12 mouse cellular contexts compared by ENCODE assay signal in genomic region chr15:12274053-12274769, GRCm38 (mm10). TPM values are rescaled to one million over a fixed set of nuclear protein-coding genes. Genes with fewer than 3 reads are reported as not detected.
DNase-seq lines count a peak whose midpoint lies in the region; ATAC-seq and TF ChIP-seq lines count a peak whose summit lies in the region.
"Had no signal": no experiment of that assay in that cellular context is flagged by ENCODE, and none has a peak within 500 bp of the region (broad histone marks: within the 10 kb centered on the region; RNA-seq: fewer than 3 reads in every experiment).

No protein-coding gene starts in this region.

- peak; percentile 29 for DNase-seq in 416B (ENCODE audit: low read depth)
- DNase-seq in forebrain, embryonic 14.5 days (ENCODE audit: low spot score), result peak; percentile 21
- DNase-seq in spleen, postnatal 36 days (ENCODE audit: low spot score in 2 of 2), result no peak
- DNase-seq: adrenal gland, postnatal 36 days; cerebellum, adult 2 months; lung, adult 2 months; thymus, postnatal 36 days had no signal

- no peak for ATAC-seq in intestine, postnatal 0 days
- ATAC-seq in intestine, embryonic 15.5 days, result no peak
- peak; percentile 51 for ATAC-seq in forebrain, embryonic 14.5 days
- ATAC-seq in erythroblast, adult 5-6 weeks (replicated peaks; ENCODE audit: low FRiP score, poor library complexity, severe bottlenecking), result no peak

- no peaks in the 10 kb centered on the region for H3K9me3 ChIP-seq in intestine, postnatal 0 days (ENCODE audit: control insufficient read depth)
- no peaks in the 10 kb centered on the region for H3K9me3 ChIP-seq in intestine, embryonic 15.5 days
- no peaks in the 10 kb centered on the region for H3K9me3 ChIP-seq in E14TG2a.4 (ENCODE audit: low read length)
- no peaks in the 10 kb centered on the region for H3K9me3 ChIP-seq in forebrain, embryonic 14.5 days (replicated peaks; ENCODE audit: control insufficient read depth, low read length)

- H3K27ac ChIP-seq in intestine, postnatal 0 days (ENCODE audit: low read depth, low read length), result no peak overlapping the region
- H3K27ac ChIP-seq in intestine, embryonic 15.5 days, result no peak overlapping the region
- H3K27ac ChIP-seq in forebrain, embryonic 14.5 days (ENCODE audit: low read depth, low read length), result no peak overlapping the region
- H3K27ac ChIP-seq: embryonic facial prominence, embryonic 13.5 days had no signal

- H3K4me2 ChIP-seq in intestine, postnatal 0 days (replicated peaks; ENCODE audit: low read depth), result no peak overlapping the region
- H3K4me2 ChIP-seq in intestine, embryonic 15.5 days (replicated peaks), result no peak overlapping the region
- no peak overlapping the region for H3K4me2 ChIP-seq in forebrain, embryonic 14.5 days (ENCODE audit: low read length)
- H3K4me2 ChIP-seq: embryonic facial prominence, embryonic 13.5 days had no signal

- no peaks in the 10 kb centered on the region for H3K4me1 ChIP-seq in intestine, postnatal 0 days (replicated peaks; ENCODE audit: control insufficient read depth, insufficient read depth, low read length)
- no peaks in the 10 kb centered on the region for H3K4me1 ChIP-seq in intestine, embryonic 15.5 days (replicated peaks)
- peaks cover 68% of the 10 kb centered on the region for H3K4me1 ChIP-seq in E14TG2a.4 (replicated peaks; ENCODE audit: low read depth, low read length)
- H3K4me1 ChIP-seq in forebrain, embryonic 14.5 days (ENCODE audit: control insufficient read depth, insufficient read depth, low read length), result no peaks in the 10 kb centered on the region
- H3K4me1 ChIP-seq: embryonic facial prominence, embryonic 13.5 days had no signal

- H3K4me3 ChIP-seq in intestine, postnatal 0 days (ENCODE audit: low read depth, low read length), result no peak overlapping the region
- no peak overlapping the region for H3K4me3 ChIP-seq in intestine, embryonic 15.5 days (replicated peaks)
- peak overlapping the region; percentile 11; the same call in 1 of the 2 replicates for H3K4me3 ChIP-seq in E14TG2a.4 (replicated peaks; ENCODE audit: low read length)
- H3K4me3 ChIP-seq in forebrain, embryonic 14.5 days (ENCODE audit: low read depth, low read length), result no peak overlapping the region
- H3K4me3 ChIP-seq: embryonic facial prominence, embryonic 13.5 days had no signal

- peaks cover 16% of the 10 kb centered on the region for H3K36me3 ChIP-seq in intestine, postnatal 0 days (ENCODE audit: control insufficient read depth, insufficient read depth)
- H3K36me3 ChIP-seq in intestine, embryonic 15.5 days, result peaks cover 8% of the 10 kb centered on the region; the same call in 1 of the 2 replicates
- H3K36me3 ChIP-seq in E14TG2a.4 (ENCODE audit: insufficient read depth, low read length), result peaks cover 24% of the 10 kb centered on the region
- H3K36me3 ChIP-seq in forebrain, embryonic 14.5 days (ENCODE audit: control insufficient read depth, insufficient read depth, low read length), result peaks cover 19% of the 10 kb centered on the region

- TF ChIP-seq CTCF in intestine, postnatal 0 days (IDR thresholded peaks at IDR 0.05; ENCODE audit: low read depth), result peak; percentile 41; the same call in 1 of the 2 replicates
- TF ChIP-seq CTCF in E14TG2a.4 (conservative IDR thresholded peaks at IDR 0.05; ENCODE audit: low read length), result 0 out of 2 replicates have a peak, but pooled peaks have one; percentile 6

- WGBS in intestine, postnatal 0 days, result 47% methylated on average over 4 of the region's 4 CpGs
- 63% methylated on average over 4 of the region's 4 CpGs for WGBS in intestine, embryonic 15.5 days
- 67% methylated on average over 4 of the region's 4 CpGs for WGBS in forebrain, embryonic 14.5 days

- H3K9ac ChIP-seq in intestine, postnatal 0 days (ENCODE audit: low read depth, low read length), result no peak overlapping the region
- H3K9ac ChIP-seq in intestine, embryonic 15.5 days, result no peak overlapping the region
- H3K9ac ChIP-seq in forebrain, embryonic 14.5 days (ENCODE audit: low read length), result no peak overlapping the region
- H3K9ac ChIP-seq: embryonic facial prominence, embryonic 13.5 days had no signal

- H3K27me3 ChIP-seq in intestine, postnatal 0 days (replicated peaks; ENCODE audit: control insufficient read depth, insufficient read depth, low read length), result no peaks in the 10 kb centered on the region
- H3K27me3 ChIP-seq in intestine, embryonic 15.5 days (replicated peaks), result no peaks in the 10 kb centered on the region
- no peaks in the 10 kb centered on the region for H3K27me3 ChIP-seq in E14TG2a.4 (ENCODE audit: insufficient read depth, low read length)
- no peaks in the 10 kb centered on the region for H3K27me3 ChIP-seq in forebrain, embryonic 14.5 days (replicated peaks; ENCODE audit: control insufficient read depth, insufficient read depth, low read length)
- H3K27me3 ChIP-seq: embryonic facial prominence, embryonic 13.5 days had no signal

RNA-seq across cellular contexts. Expression of gene Golph3, which starts 47.0 kb away (rescaled TPM):
- 67.9 and 70.0 TPM in 2 replicates for polyA plus RNA-seq in intestine, postnatal 0 days (2015; fragmentation: Nextera tagmentation; extraction: Ambion mirVana)
- polyA plus RNA-seq in intestine, embryonic 15.5 days (2015; fragmentation: Nextera tagmentation; extraction: Ambion mirVana), result 79.5 and 85.1 TPM in 2 replicates
- 83.0 and 88.5 TPM in 2 replicates for polyA plus RNA-seq in forebrain, embryonic 14.5 days (2014; fragmentation: Nextera tagmentation; extraction: Ambion mirVana)
- total RNA-seq in erythroblast, adult 5-6 weeks (2015; ENCODE audit: low replicate concordance), result 68.6 and 68.8 TPM in 2 replicates
- total RNA-seq in erythroblast, adult 5-6 weeks (2017; ENCODE audit: low replicate concordance), result 58.3 and 77.7 TPM in 2 replicates

RNA-seq across cellular contexts. Expression of gene 1810049J17Rik, which starts 47.5 kb away (rescaled TPM):
- 6.5 and 6.9 TPM in 2 replicates for polyA plus RNA-seq in intestine, postnatal 0 days (2015; fragmentation: Nextera tagmentation; extraction: Ambion mirVana)
- polyA plus RNA-seq in intestine, embryonic 15.5 days (2015; fragmentation: Nextera tagmentation; extraction: Ambion mirVana), result 0.69 and 1.8 TPM in 2 replicates
- polyA plus RNA-seq in forebrain, embryonic 14.5 days (2014; fragmentation: Nextera tagmentation; extraction: Ambion mirVana), result 1.2 and 1.6 TPM in 2 replicates
- not detected in 2 replicates for total RNA-seq in erythroblast, adult 5-6 weeks (2015; ENCODE audit: low replicate concordance)
- total RNA-seq in erythroblast, adult 5-6 weeks (2017; ENCODE audit: low replicate concordance), result not detected in 2 replicates
- polyA plus RNA-seq: cerebellum, adult 2 months; embryonic facial prominence, embryonic 13.5 days; lung, adult 2 months had no signal

Comparison
In these comparisons a context has a peak if more than half of its experiments do, and no peak if none do; other contexts are left out.
1. DNase-seq: peak in 416B (single experiment) and forebrain, embryonic 14.5 days (single experiment); none in spleen, postnatal 36 days (0 of 2).